11 mouse cellular contexts compared by ENCODE assay signal in genomic region chr16:10501865-10502264, GRCm38 (mm10). TPM values are rescaled to one million over a fixed set of nuclear protein-coding genes. Genes with fewer than 3 reads are reported as not detected.
A peak's percentile ranks its signal among the peaks of the same experiment; 100 is the strongest.
DNase-seq lines count a peak whose midpoint lies in the region; ATAC-seq and TF ChIP-seq lines count a peak whose summit lies in the region.
"Had no signal": no experiment of that assay in that cellular context is flagged by ENCODE, and none has a peak within 500 bp of the region (broad histone marks: within the 10 kb centered on the region; RNA-seq: fewer than 3 reads in every experiment).

No protein-coding gene starts in this region.

- H3K4me1 ChIP-seq in neural tube, embryonic 15.5 days, result no peaks in the 10 kb centered on the region
- H3K4me1 ChIP-seq: megakaryocyte, embryonic 14.5 days had no signal

- no peaks in the 10 kb centered on the region for H3K36me3 ChIP-seq in neural tube, embryonic 15.5 days

- no peaks in the 10 kb centered on the region for H3K9me3 ChIP-seq in neural tube, embryonic 15.5 days (replicated peaks)

- no peak overlapping the region for H3K9ac ChIP-seq in neural tube, embryonic 15.5 days (replicated peaks)

- no peak overlapping the region for H3K4me2 ChIP-seq in neural tube, embryonic 15.5 days

- DNase-seq in adrenal gland, postnatal 10 days, result peak; percentile 77
- DNase-seq in adrenal gland, adult 2 months, result no peak
- peak; percentile 73 for DNase-seq in neural tube, embryonic 10.5 days (ENCODE audit: extremely low spot score, low spot score)
- peak; percentile 56 to 68 for DNase-seq in kidney, postnatal 25 days
- peak; percentile 57 for DNase-seq in ovary, postnatal 14 days (ENCODE audit: low spot score)
- no peak for DNase-seq in MN1 (ENCODE audit: low spot score)
- no peak for DNase-seq in layer of hippocampus, adult 2 months (ENCODE audit: low spot score in 2 of 2)

- no peak for ATAC-seq in neural tube, embryonic 15.5 days (ENCODE audit: low FRiP score)

- no peak for TF ChIP-seq CTCF in layer of hippocampus, adult 2 months (conservative IDR thresholded peaks at IDR 0.05)

- no peak overlapping the region for H3K4me3 ChIP-seq in neural tube, embryonic 15.5 days (replicated peaks)
- H3K4me3 ChIP-seq in layer of hippocampus, adult 2 months, result no peak overlapping the region
- H3K4me3 ChIP-seq: erythroblast, embryonic 14.5 days; megakaryocyte, embryonic 14.5 days had no signal

- WGBS in neural tube, embryonic 15.5 days, result 13% methylated on average over 8 of the region's 8 CpGs

- 0 out of 2 replicates have a peak, but pooled peaks cover 6% of the 10 kb centered on the region for H3K27me3 ChIP-seq in neural tube, embryonic 15.5 days (replicated peaks)

- no peak overlapping the region for H3K27ac ChIP-seq in neural tube, embryonic 15.5 days (replicated peaks)
- H3K27ac ChIP-seq in layer of hippocampus, adult 2 months, result no peak overlapping the region

RNA-seq across cellular contexts. Expression of gene Ciita, which starts 22.0 kb away (rescaled TPM):
- 1 to 10 TPM; 1.6 to 2.8 TPM for total RNA-seq in adrenal gland, postnatal 10 days (2021)
- 1 to 10 TPM; 1.4 to 2.0 TPM for total RNA-seq in adrenal gland, adult 2 months (2021)
- polyA plus RNA-seq in adrenal gland, adult 2 months (2012; rRNA removed), result 2.3 and 2.9 TPM in 2 replicates
- 0.47 and 3.4 TPM in 2 replicates for polyA plus RNA-seq in neural tube, embryonic 15.5 days (2015; fragmentation: Nextera tagmentation; extraction: Ambion mirVana)
- total RNA-seq in layer of hippocampus, adult 2 months (2021), result under 1 TPM in 1 of 2 experiments, not detected in 1; 0.27 TPM
- polyA plus RNA-seq: C2C12; erythroblast, embryonic 14.5 days had no signal

RNA-seq across cellular contexts. Expression of gene Dexi, which starts 41.0 kb away (rescaled TPM):
- 10 to 100 TPM; 16.3 to 18.0 TPM for total RNA-seq in adrenal gland, postnatal 10 days (2021)
- total RNA-seq in adrenal gland, adult 2 months (2021), result 10 to 100 TPM; 17.1 to 24.2 TPM
- polyA plus RNA-seq in adrenal gland, adult 2 months (2012; rRNA removed), result 89.2 and 99.6 TPM in 2 replicates
- polyA plus RNA-seq in neural tube, embryonic 15.5 days (2015; fragmentation: Nextera tagmentation; extraction: Ambion mirVana), result 17.4 and 18.3 TPM in 2 replicates
- 10 to 100 TPM; 61.8 to 63.1 TPM for total RNA-seq in layer of hippocampus, adult 2 months (2021)

RNA-seq across cellular contexts. Expression of gene Clec16a, which starts 43.3 kb away (rescaled TPM):
- total RNA-seq in adrenal gland, postnatal 10 days (2021), result 10 to 100 TPM; 35.0 to 35.7 TPM
- total RNA-seq in adrenal gland, adult 2 months (2021), result 10 to 100 TPM; 44.0 to 44.4 TPM
- polyA plus RNA-seq in adrenal gland, adult 2 months (2012; rRNA removed), result 15.9 and 22.6 TPM in 2 replicates
- polyA plus RNA-seq in neural tube, embryonic 15.5 days (2015; fragmentation: Nextera tagmentation; extraction: Ambion mirVana), result 62.6 and 71.6 TPM in 2 replicates
- 100 to 1,000 TPM in 1 of 2 experiments, 10 to 100 TPM in 1; 98.8 to 105 TPM for total RNA-seq in layer of hippocampus, adult 2 months (2021)

RNA-seq across cellular contexts. Expression of gene Tvp23a, which starts 54.7 kb away (rescaled TPM):
- total RNA-seq in adrenal gland, postnatal 10 days (2021), result 1 to 10 TPM; 2.6 to 3.2 TPM
- total RNA-seq in adrenal gland, adult 2 months (2021), result 1 to 10 TPM; 1.3 to 2.0 TPM
- polyA plus RNA-seq in adrenal gland, adult 2 months (2012; rRNA removed), result 1.2 and 1.5 TPM in 2 replicates
- 47.0 and 48.9 TPM in 2 replicates for polyA plus RNA-seq in neural tube, embryonic 15.5 days (2015; fragmentation: Nextera tagmentation; extraction: Ambion mirVana)
- total RNA-seq in layer of hippocampus, adult 2 months (2021), result 10 to 100 TPM; 26.2 to 27.2 TPM
- polyA plus RNA-seq: erythroblast, embryonic 14.5 days had no signal

Comparison
In these comparisons a context has a peak if more than half of its experiments do, and no peak if none do; other contexts are left out.
1. DNase-seq: peak in adrenal gland, postnatal 10 days (single experiment), neural tube, embryonic 10.5 days (single experiment), kidney, postnatal 25 days (2 of 2) and ovary, postnatal 14 days (single experiment); none in adrenal gland, adult 2 months (single experiment), MN1 (single experiment) and layer of hippocampus, adult 2 months (0 of 2).